Mouse (Mus musculus): ENCODE measurements around the gene Pip4k2c. TPM values are rescaled to one million over a fixed set of nuclear protein-coding genes. Genes with fewer than 3 reads are reported as not detected.
A peak's percentile ranks its signal among the peaks of the same experiment; 100 is the strongest.

The Pip4k2c gene
- polyA plus RNA-seq, 1 experiment from 2014 or later: 20.3 TPM

DNA sequence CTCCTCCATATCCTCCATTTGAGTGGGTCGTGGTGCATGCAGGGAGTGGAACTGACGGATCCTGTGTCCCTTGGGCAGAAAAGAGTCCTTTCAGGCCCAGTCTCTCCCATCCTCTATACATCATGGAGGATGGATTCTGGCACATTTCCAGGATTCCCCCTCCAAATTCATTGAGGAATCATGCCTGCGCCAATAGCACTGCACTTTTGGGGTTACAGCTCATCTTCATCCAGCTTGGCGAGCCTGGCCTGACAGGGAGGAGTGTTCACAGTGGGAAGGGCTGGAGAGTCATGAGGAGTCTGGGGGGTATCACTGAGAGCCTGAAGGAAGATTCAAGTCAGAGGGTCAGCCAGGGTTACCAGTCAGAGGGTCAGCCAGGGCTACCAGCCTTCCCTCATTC is 28.8 kb downstream of the Pip4k2c start:
- no peaks in the 10 kb centered on the region for H3K9me3 ChIP-seq (ENCODE audit: control insufficient read depth, low read length)
- ATAC-seq (ENCODE audit: insufficient number of reproducible peaks, low FRiP score, low TSS enrichment, low read depth) (no peak), DNase-seq (ENCODE audit: low spot score) (no peak)
- WGBS: 90% methylated on average over 4 of the region's 4 CpGs
- peaks cover 35% of the 10 kb centered on the region for H3K27me3 ChIP-seq (ENCODE audit: control insufficient read depth, insufficient read depth, low read length)
- peaks cover 26% of the 10 kb centered on the region for H3K4me1 ChIP-seq (ENCODE audit: control insufficient read depth, insufficient read depth, low read length)
- no peak overlapping the region for H3K9ac ChIP-seq (ENCODE audit: low read length)
- H3K36me3 ChIP-seq (ENCODE audit: control insufficient read depth, insufficient read depth, low read length): peaks cover 4% of the 10 kb centered on the region; the same call in 1 of the 2 replicates
- H3K4me2 ChIP-seq (ENCODE audit: low read depth, severe bottlenecking): no peak overlapping the region
- no peak overlapping the region for H3K27ac ChIP-seq (replicated peaks; ENCODE audit: low read depth, low read length)
- no peak overlapping the region for H3K4me3 ChIP-seq (ENCODE audit: low read depth, low read length)

DNA sequence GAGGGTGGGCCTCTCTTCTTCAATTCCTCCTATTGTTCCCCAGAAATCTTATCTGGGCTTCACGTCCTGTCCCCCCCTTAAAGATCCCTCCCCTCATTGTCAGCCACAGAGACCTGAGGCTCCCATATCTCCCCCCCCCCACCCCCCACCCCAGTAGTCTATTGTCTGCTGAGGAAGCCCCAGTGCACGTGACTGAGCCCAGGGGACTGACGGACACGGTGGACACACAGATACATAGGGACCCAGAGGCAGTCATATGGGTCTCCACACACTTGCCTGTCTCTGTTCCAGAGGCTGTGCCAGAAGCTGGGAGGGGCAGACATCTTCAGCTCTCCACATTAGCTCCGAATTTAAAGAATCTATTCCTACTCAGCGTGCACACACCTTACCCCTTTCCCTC is 29.8 kb downstream of the Pip4k2c start:
- no peak overlapping the region for H3K27ac ChIP-seq (replicated peaks; ENCODE audit: low read depth, low read length)
- H3K27me3 ChIP-seq (ENCODE audit: control insufficient read depth, insufficient read depth, low read length): peaks cover 38% of the 10 kb centered on the region
- DNase-seq (ENCODE audit: low spot score) (no peak), ATAC-seq (ENCODE audit: insufficient number of reproducible peaks, low FRiP score, low TSS enrichment, low read depth) (no peak)
- H3K36me3 ChIP-seq (ENCODE audit: control insufficient read depth, insufficient read depth, low read length): no peaks in the 10 kb centered on the region; the same call in 1 of the 2 replicates
- no peak overlapping the region for H3K9ac ChIP-seq (ENCODE audit: low read length)
- H3K4me2 ChIP-seq (ENCODE audit: low read depth, severe bottlenecking): no peak overlapping the region
- H3K4me1 ChIP-seq (ENCODE audit: control insufficient read depth, insufficient read depth, low read length): peaks cover 22% of the 10 kb centered on the region
- WGBS: 77% methylated on average over 6 of the region's 6 CpGs
- no peaks in the 10 kb centered on the region for H3K9me3 ChIP-seq (ENCODE audit: control insufficient read depth, low read length)
- no peak overlapping the region for H3K4me3 ChIP-seq (ENCODE audit: low read depth, low read length)

DNA sequence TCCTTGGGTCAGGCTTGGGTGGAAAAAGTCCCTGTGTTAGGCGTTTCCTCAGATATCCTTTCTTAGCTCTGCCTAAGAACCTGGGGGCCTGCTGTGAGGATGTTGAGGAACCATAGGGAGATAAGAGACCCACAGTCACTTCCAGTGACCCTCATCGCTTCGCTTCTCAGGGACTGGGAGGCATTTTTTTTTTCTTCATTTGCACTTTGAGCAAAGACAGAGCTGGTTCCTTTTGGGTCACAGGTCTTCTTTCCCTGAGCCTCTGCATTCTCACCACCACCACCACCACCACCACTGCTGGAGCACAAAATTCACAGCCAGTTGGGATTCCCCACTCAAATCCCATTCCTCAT is 30.7 kb downstream of the Pip4k2c start:
- 19% methylated on average over 3 of the region's 3 CpGs for WGBS
- no peaks in the 10 kb centered on the region for H3K9me3 ChIP-seq (ENCODE audit: control insufficient read depth, low read length)
- H3K4me3 ChIP-seq (ENCODE audit: low read depth, low read length): no peak overlapping the region
- H3K4me1 ChIP-seq (ENCODE audit: control insufficient read depth, insufficient read depth, low read length): peaks cover 22% of the 10 kb centered on the region
- peaks cover 42% of the 10 kb centered on the region for H3K27me3 ChIP-seq (ENCODE audit: control insufficient read depth, insufficient read depth, low read length)
- DNase-seq (ENCODE audit: low spot score) (no peak), ATAC-seq (ENCODE audit: insufficient number of reproducible peaks, low FRiP score, low TSS enrichment, low read depth) (no peak)
- no peaks in the 10 kb centered on the region for H3K36me3 ChIP-seq (ENCODE audit: control insufficient read depth, insufficient read depth, low read length)
- H3K4me2 ChIP-seq (ENCODE audit: low read depth, severe bottlenecking): peak overlapping the region; percentile 44; the same call in 1 of the 2 replicates
- H3K27ac ChIP-seq (replicated peaks; ENCODE audit: low read depth, low read length): no peak overlapping the region
- H3K9ac ChIP-seq (ENCODE audit: low read length): no peak overlapping the region

DNA sequence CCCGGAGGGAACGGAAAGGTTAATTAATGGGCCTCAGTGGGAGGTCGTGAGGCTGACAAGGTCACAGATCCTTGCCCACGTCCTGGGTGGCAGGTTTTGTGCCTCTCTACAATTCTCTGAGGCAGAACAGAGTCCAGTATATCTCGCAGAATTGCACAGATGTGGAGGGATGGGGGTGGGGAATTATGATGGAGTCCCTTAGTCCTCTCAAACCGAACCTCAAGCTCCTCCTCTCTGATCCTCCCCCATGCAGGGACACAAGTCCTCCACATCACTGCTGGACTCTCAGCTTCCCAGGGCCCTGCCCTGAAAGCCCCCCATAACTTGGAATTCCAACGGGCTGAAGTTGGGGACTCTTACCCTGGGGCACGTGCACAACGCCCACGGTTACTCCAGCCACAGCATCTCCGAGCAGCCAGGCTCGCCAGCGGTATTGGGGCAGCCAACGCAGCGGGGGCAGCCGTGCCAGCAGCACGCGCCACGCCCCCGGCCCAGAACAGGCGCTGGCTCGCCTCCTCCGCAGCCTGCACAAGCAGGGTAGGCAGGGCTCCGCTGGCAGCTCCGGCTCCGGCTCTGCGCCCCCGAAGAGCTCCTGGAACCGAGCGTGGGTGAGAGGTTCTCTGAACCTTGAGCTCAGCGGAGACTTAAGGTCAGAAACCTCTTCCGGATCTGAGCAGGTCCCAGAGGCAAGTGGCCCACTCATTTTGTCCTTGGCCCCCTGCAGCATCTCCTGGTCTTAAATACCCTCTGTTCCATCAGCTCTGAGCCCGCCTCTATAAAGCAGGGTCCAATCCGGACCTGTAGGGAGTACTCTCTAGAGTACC is 31.3 kb downstream of the Pip4k2c start, which contains the start of gene Slc26a10:
Gene Slc26a10 (minus strand): TSS at position 775 of the 824 bp plus-strand sequence.
- Histone ChIP-seq H3K36me3 (ENCODE audit: control insufficient read depth, insufficient read depth, low read length) (no peaks in the 10 kb centered on the region), H3K4me1 (ENCODE audit: control insufficient read depth, insufficient read depth, low read length) (peaks cover 22% of the 10 kb centered on the region), H3K27me3 (ENCODE audit: control insufficient read depth, insufficient read depth, low read length) (peaks cover 42% of the 10 kb centered on the region), H3K9ac (ENCODE audit: low read length) (no peak within 1 kb of the TSS; the same call in 1 of the 2 replicates), H3K9me3 (ENCODE audit: control insufficient read depth, low read length) (no peaks in the 10 kb centered on the region), H3K27ac (replicated peaks; ENCODE audit: low read depth, low read length) (no peak within 1 kb of the TSS), H3K4me2 (ENCODE audit: low read depth, severe bottlenecking) (peak within 1 kb of the TSS; percentile 44), H3K4me3 (ENCODE audit: low read depth, low read length) (peak within 1 kb of the TSS; percentile 27)
- 1% methylated on average over 34 of the region's 34 CpGs for WGBS
- ATAC-seq (ENCODE audit: insufficient number of reproducible peaks, low FRiP score, low TSS enrichment, low read depth): no peak
- peak; percentile 57 for DNase-seq (ENCODE audit: low spot score)

GRCm38 (mm10) chr10:127178286-127179027 is 32.9 kb downstream of the Pip4k2c start:
- no peaks in the 10 kb centered on the region for H3K36me3 ChIP-seq (ENCODE audit: control insufficient read depth, insufficient read depth, low read length)
- no peak for ATAC-seq (ENCODE audit: insufficient number of reproducible peaks, low FRiP score, low TSS enrichment, low read depth)
- WGBS: 3% methylated on average over 41 of the region's 41 CpGs
- H3K9me3 ChIP-seq (ENCODE audit: control insufficient read depth, low read length): no peaks in the 10 kb centered on the region
- peak overlapping the region; percentile 15 for H3K4me3 ChIP-seq (ENCODE audit: low read depth, low read length)
- H3K4me1 ChIP-seq (ENCODE audit: control insufficient read depth, insufficient read depth, low read length): peaks cover 13% of the 10 kb centered on the region
- peak overlapping the region; percentile 45 for H3K4me2 ChIP-seq (ENCODE audit: low read depth, severe bottlenecking)
- DNase-seq (ENCODE audit: low spot score): peak; percentile 41
- H3K27ac ChIP-seq (replicated peaks; ENCODE audit: low read depth, low read length): no peak overlapping the region
- H3K27me3 ChIP-seq (ENCODE audit: control insufficient read depth, insufficient read depth, low read length): peaks cover 42% of the 10 kb centered on the region
- H3K9ac ChIP-seq (ENCODE audit: low read length): no peak overlapping the region

DNA sequence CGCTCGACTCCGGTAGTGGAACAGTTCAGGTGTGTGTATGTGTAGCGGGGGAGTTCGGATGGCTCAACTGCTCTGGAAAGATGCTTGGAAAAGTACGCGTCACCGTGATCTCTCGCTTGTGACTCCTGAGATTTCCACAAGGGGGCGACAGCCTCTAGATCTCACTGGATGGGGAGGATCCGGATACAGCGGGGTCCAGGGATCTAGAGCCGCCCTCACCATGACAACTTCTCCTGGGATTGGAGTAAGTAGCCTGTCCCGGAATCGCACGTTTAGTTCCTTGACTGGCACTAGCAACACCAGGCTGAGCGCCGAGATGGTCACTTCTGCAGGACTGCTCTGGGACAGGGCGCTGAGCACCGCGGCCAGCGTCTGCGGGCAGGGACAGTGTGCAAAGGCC is 33.7 kb downstream of the Pip4k2c start:
- no peaks in the 10 kb centered on the region for H3K9me3 ChIP-seq (ENCODE audit: control insufficient read depth, low read length)
- peaks cover 42% of the 10 kb centered on the region for H3K27me3 ChIP-seq (ENCODE audit: control insufficient read depth, insufficient read depth, low read length)
- H3K4me3 ChIP-seq (ENCODE audit: low read depth, low read length): peak overlapping the region; percentile 15
- peaks cover 13% of the 10 kb centered on the region for H3K4me1 ChIP-seq (ENCODE audit: control insufficient read depth, insufficient read depth, low read length)
- no peak overlapping the region for H3K27ac ChIP-seq (replicated peaks; ENCODE audit: low read depth, low read length)
- DNase-seq (ENCODE audit: low spot score) (peak; percentile 93), ATAC-seq (ENCODE audit: insufficient number of reproducible peaks, low FRiP score, low TSS enrichment, low read depth) (peak; percentile 45)
- no peaks in the 10 kb centered on the region for H3K36me3 ChIP-seq (ENCODE audit: control insufficient read depth, insufficient read depth, low read length)
- peak overlapping the region; percentile 45 for H3K4me2 ChIP-seq (ENCODE audit: low read depth, severe bottlenecking)
- WGBS: under 1% methylated on average over 23 of the region's 23 CpGs
- no peak overlapping the region for H3K9ac ChIP-seq (ENCODE audit: low read length)

- peaks cover 13% of the 10 kb centered on the region for H3K4me1 ChIP-seq (ENCODE audit: control insufficient read depth, insufficient read depth, low read length)
- peak overlapping the region; percentile 45; the same call in 1 of the 2 replicates for H3K4me2 ChIP-seq (ENCODE audit: low read depth, severe bottlenecking)
- no peak overlapping the region for H3K27ac ChIP-seq (replicated peaks; ENCODE audit: low read depth, low read length)
- H3K27me3 ChIP-seq (ENCODE audit: control insufficient read depth, insufficient read depth, low read length): peaks cover 42% of the 10 kb centered on the region
- ATAC-seq (ENCODE audit: insufficient number of reproducible peaks, low FRiP score, low TSS enrichment, low read depth) (no peak), DNase-seq (ENCODE audit: low spot score) (no peak)
- H3K9ac ChIP-seq (ENCODE audit: low read length): no peak overlapping the region
- peak overlapping the region; percentile 15; the same call in 1 of the 2 replicates for H3K4me3 ChIP-seq (ENCODE audit: low read depth, low read length)
- 32% methylated on average over 9 of the region's 9 CpGs for WGBS
- H3K36me3 ChIP-seq (ENCODE audit: control insufficient read depth, insufficient read depth, low read length): no peaks in the 10 kb centered on the region
- H3K9me3 ChIP-seq (ENCODE audit: control insufficient read depth, low read length): no peaks in the 10 kb centered on the region
Observed at GRCm38 (mm10) chr10:127177235-127177634, 34.1 kb downstream of the Pip4k2c start.

DNA sequence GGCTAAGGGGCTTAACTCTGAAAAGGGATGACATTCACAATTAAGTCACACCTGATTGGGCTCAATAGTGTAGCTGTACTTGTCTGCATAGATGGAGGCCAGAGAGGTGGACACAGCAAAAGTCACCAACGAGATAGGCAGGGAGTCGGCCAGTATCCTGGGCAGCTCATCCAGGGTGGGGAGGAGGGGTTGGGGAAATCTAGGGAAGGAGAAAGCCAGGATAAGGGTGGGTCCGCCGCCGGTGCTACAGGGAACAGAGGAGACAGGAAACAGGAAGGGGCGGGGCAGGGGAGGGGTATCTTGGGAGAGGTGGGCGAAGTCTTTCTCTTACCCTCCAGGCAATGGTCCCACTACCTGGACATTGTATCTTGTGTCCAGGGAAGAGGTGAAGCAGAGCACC is 34.6 kb downstream of the Pip4k2c start:
- 4% methylated on average over 7 of the region's 7 CpGs for WGBS
- Histone ChIP-seq H3K4me2 (ENCODE audit: low read depth, severe bottlenecking) (peak overlapping the region; percentile 30; the same call in 1 of the 2 replicates), H3K9ac (ENCODE audit: low read length) (no peak overlapping the region), H3K36me3 (ENCODE audit: control insufficient read depth, insufficient read depth, low read length) (no peaks in the 10 kb centered on the region), H3K4me3 (ENCODE audit: low read depth, low read length) (no peak overlapping the region), H3K27ac (replicated peaks; ENCODE audit: low read depth, low read length) (no peak overlapping the region), H3K4me1 (ENCODE audit: control insufficient read depth, insufficient read depth, low read length) (peaks cover 13% of the 10 kb centered on the region), H3K9me3 (ENCODE audit: control insufficient read depth, low read length) (no peaks in the 10 kb centered on the region), H3K27me3 (ENCODE audit: control insufficient read depth, insufficient read depth, low read length) (peaks cover 42% of the 10 kb centered on the region)
- DNase-seq (ENCODE audit: low spot score) (no peak), ATAC-seq (ENCODE audit: insufficient number of reproducible peaks, low FRiP score, low TSS enrichment, low read depth) (no peak)

Data from limb, embryonic 11.5 days (tissue).